Mouse (Mus musculus): ENCODE data around the gene Gm13420. TPM values are rescaled to one million over a fixed set of nuclear protein-coding genes. Genes with fewer than 3 reads are reported as not detected.

The Gm13420 gene
- 14.7 and 30.9 TPM in 2 replicates for polyA plus RNA-seq (2012; rRNA removed)

DNA sequence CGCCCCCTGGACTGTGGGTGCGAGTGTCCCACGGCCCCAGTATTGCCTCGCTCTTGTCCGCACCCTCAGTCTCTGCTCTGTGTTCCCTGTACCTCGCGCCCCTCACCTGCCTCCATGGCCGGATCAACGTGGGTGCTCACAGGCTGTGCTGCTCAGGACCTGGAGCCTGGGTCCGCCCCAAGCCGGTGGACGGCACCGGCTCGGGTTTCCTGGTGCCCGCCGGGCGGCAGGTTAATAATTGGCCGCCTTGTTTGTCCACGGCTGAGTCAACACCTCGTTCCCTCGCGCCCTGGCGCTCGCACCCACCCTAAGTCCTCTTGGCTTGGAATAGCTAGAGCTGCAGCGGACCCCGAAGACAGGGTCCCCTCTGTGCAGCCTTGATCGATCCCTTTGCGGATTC lies at the start of gene Gm13420:
TSS of gene Gm13420 (minus strand) at position 189 of the 400 bp plus-strand sequence.

DNA sequence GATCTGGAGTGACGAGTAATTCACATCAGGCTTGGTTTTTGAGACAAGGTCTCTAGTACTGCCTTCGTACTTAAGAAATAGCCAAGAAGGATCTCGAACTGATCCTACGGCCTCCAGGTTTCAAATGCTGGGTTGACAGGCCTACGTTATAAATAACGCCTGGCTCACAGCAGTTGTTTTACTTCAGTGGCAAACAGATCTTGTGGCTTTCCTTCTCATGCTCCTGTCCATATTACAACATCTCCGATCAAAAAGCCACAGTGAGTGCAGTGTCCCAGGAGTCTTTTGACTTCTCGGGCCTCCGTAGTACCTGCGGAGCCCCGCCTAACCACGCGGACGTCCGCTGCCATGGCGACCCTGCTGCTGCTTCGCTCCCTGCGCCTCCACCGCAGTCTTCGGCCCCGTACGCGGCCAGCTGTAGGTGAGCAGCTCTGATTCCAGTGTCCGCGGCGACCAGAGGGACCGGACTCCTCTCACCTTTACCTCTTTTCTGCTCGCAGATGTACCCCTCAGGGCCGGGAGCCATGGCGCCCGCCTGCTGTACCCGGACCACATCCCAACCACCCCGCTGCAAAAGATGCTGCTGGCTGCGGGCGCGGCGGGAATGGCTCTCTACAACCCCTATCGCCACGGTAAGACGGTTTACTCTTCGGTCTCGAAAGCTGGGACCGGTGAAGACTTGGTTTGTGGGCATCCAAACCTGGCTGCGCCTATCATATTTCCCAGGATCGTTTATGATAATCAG lies 36.6 kb upstream of the Gm13420 start, which contains the start of gene Trub2:
TSS of gene Trub2 (minus strand) at position 566 of the 745 bp plus-strand sequence.

DNA sequence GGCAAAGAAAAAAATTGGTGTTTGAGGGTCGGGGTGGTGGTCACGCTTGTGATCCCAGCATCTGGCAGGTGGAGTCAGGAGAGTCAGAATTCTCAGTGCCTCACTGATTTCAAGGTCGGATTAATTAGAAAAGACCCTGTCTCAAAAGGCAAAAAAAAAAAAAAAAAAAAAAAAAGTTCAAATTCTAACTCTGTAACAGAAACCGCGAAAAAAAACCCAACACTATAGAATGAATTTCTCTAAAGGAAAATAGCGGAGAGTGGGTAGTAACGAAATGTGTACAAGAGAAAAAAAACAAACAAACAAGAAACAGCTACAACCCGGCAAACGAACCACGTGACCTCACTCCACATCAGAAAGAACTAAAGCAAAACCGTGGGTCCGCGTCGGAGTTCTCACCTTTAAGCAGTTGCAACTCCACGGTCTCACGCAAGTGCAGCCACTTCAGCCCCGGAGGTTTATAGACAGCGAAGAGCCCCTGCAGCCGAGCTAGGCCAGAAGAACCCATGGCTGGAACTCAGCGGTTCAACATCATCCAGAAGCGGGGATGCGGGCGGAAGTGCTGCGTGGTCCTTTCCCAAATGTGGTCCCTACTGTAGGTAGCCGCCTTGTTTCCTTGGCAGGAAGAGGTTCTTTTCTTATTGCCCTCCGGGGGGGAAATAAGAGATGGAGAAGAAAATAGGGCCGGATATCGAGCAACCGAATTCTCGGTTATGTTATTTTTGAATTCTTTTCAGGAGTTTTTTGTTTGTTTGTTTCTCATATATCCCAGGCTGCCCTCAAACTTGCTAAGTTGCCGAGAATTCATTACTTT lies 35.8 kb upstream of the Gm13420 start, which contains the start of gene Coq4:
TSS of gene Coq4 (plus strand) at position 390 of the 814 bp plus-strand sequence.

Other genes with a start within 250 kb of the Gm13420 start
- gene Rapgef1, start 132.0 kb downstream of the Gm13420 start, polyA plus RNA-seq (2012; rRNA removed): 18.1 and 19.3 TPM in 2 replicates
- not detected in 2 replicates for gene Gm13547, start 7.6 kb upstream of the Gm13420 start, polyA plus RNA-seq (2012; rRNA removed)
- gene Coq4, start 35.8 kb upstream of the Gm13420 start, polyA plus RNA-seq (2012; rRNA removed): 45.6 and 57.5 TPM in 2 replicates
- 6.2 and 7.7 TPM in 2 replicates for gene Trub2, start 36.8 kb upstream of the Gm13420 start, polyA plus RNA-seq (2012; rRNA removed)
- 31.2 and 41.3 TPM in 2 replicates for gene Slc27a4, start 50.9 kb upstream of the Gm13420 start, polyA plus RNA-seq (2012; rRNA removed)
- 18.9 and 26.9 TPM in 2 replicates for gene Urm1, start 68.4 kb upstream of the Gm13420 start, polyA plus RNA-seq (2012; rRNA removed)
- gene Cercam, start 117.5 kb upstream of the Gm13420 start, polyA plus RNA-seq (2012; rRNA removed): 10.4 and 13.8 TPM in 2 replicates
- 9.2 and 11.3 TPM in 2 replicates for gene Odf2, start 137.5 kb upstream of the Gm13420 start, polyA plus RNA-seq (2012; rRNA removed)
- gene Gle1, start 183.7 kb upstream of the Gm13420 start, polyA plus RNA-seq (2012; rRNA removed): 3.2 and 3.5 TPM in 2 replicates
- gene Sptan1, start 213.9 kb upstream of the Gm13420 start, polyA plus RNA-seq (2012; rRNA removed): 33.5 and 47.5 TPM in 2 replicates

Measured in stomach, adult 2 months (tissue).